Mouse (Mus musculus) central nervous system, embryonic 14 days (tissue): ENCODE data around the gene Kif2a. TPM values are rescaled to one million over a fixed set of nuclear protein-coding genes. Genes with fewer than 3 reads are reported as not detected.

Experiments used
- polyA plus RNA-seq: library from polyadenylated mRNA; depleted of rRNA; stranded (reverse); fragments of >200 nt; gene quantifications from 2 replicates; pipeline ENCODE4 v1.2.3, GENCODE M21; 2012; rRNA removed

Gene Kif2a
- polyA plus RNA-seq = 39.1 and 41.4 TPM in 2 replicates

GRCm38 (mm10) chr13:107021461-107022265 is at the start of gene Kif2a:
Gene Kif2a, minus strand, starts transcription at chr13:107022126.

GRCm38 (mm10) chr13:106946594-106947540 is 75.1 kb downstream of the Kif2a start, which contains the start of gene Dimt1:
Gene Dimt1, plus strand, starts transcription at chr13:106947127.

GRCm38 (mm10) chr13:106936256-106937137 is 85.4 kb downstream of the Kif2a start, which contains the start of gene Ipo11:
Gene Ipo11, minus strand, starts transcription at chr13:106936958.

Other genes with a start within 250 kb of the Kif2a start
- 39.6 and 41.6 TPM in 2 replicates for gene Ipo11, start 85.2 kb downstream of the Kif2a start, polyA plus RNA-seq
- gene Dimt1, start 75.0 kb downstream of the Kif2a start, polyA plus RNA-seq = 31.0 and 33.8 TPM in 2 replicates